Mouse (Mus musculus): ENCODE measurements at regions not wholly inside any gene's neighbourhood (a gene's known extent, or its start where the extent isn't known, plus 50 kb on each side); places are given as distances from the start of the nearest gene placed in this dataset.
A peak's percentile ranks its signal among the peaks of the same experiment; 100 is the strongest.

GRCm38 (mm10) chr16:62562051-62562450, 224.6 kb downstream of the Nsun3 start:
- TF ChIP-seq CTCF (conservative IDR thresholded peaks at IDR 0.05; ENCODE audit: low read length) (peak; percentile 51), POU5F1 (IDR thresholded peaks at IDR 0.05; ENCODE audit: borderline replicate concordance, low read length) (no peak), NANOG (IDR thresholded peaks at IDR 0.05; ENCODE audit: borderline replicate concordance, low read length) (no peak)
